Mouse (Mus musculus): ENCODE data around the gene Trio.

DNA sequence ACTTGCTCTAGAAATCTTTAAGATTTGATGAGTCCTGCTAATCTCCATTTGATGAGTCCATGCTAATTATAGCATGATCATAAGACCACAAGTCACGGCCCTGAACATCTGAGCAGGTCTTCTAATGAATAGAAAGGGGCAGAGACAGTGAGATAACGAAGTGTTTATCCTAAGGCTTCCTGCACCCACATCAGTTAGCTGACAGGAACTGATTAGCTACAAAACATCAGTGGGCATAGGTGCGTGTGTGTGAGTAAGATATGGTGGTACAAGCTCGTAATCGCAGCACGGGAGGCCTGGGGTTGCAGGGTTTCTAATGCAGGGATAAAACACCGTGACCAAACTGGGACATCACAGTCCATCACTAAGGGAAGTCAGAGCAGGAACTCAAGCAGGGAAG is 37.7 kb downstream of the Trio start:
- TF ChIP-seq CTCF (IDR thresholded peaks at IDR 0.05; ENCODE audit: low read depth, low read length): no peak
- TF ChIP-seq POLR2A (IDR thresholded peaks at IDR 0.05; ENCODE audit: borderline replicate concordance, low read depth, low read length): no peak
